Mouse (Mus musculus): ENCODE data around the gene Smg6.

DNA sequence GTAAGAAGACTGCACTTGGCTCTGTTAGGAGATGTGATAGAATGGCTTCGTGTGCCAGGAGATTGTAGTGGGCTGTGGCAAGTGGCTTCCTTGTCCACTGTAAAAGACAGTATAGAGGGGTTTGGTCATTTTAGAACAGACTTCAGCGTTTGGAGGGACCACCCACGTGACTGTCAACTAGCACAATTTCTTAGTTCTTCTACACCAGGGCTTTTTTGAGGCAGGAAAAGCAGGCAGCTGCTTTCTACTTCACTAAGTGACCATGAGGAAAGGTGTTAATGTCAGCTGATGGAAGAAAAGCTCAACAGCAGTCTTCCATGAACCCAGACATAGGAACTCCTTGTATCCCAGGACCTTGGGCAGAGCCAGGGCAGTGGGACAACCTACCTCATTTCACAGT is 121.0 kb downstream of the Smg6 start:
- TF ChIP-seq CTCF (IDR thresholded peaks at IDR 0.05; ENCODE audit: extremely low read depth, insufficient read length, insufficient replicate concordance, low read depth, low read length) (no peak), POLR2A (IDR thresholded peaks at IDR 0.05; ENCODE audit: low read depth, low read length) (no peak)
